Mouse (Mus musculus) lung, adult 2 months (tissue): ENCODE results near the gene Lat2. TPM values are rescaled to one million over a fixed set of nuclear protein-coding genes. Genes with fewer than 3 reads are reported as not detected.

ENCODE experiments used
- DNase-seq: peaks from one replicate; pipeline ENCODE4 v3.0.0; 2022
- H3K4me1 ChIP-seq: fragments of 200-500 bp; 2 replicates; pipeline ENCODE4 v1.6.1; 2011; ENCODE audit warnings: low read length; ENCODE audit not compliant: control insufficient read depth, insufficient read depth
- H3K4me3 ChIP-seq: fragments of 200-500 bp; replicated peaks from 2 replicates; pipeline ENCODE3; 2011; ENCODE audit warnings: low read depth, mild to moderate bottlenecking, control low read depth, low read length; ENCODE audit errors: extremely low read depth
- CTCF ChIP-seq: fragments of 200-500 bp; IDR thresholded peaks from 2 replicates; pipeline ENCODE4 v1.5.1; 2011; ENCODE audit warnings: mild to moderate bottlenecking, low read length, control low read depth; ENCODE audit not compliant: insufficient read depth
- POLR2A ChIP-seq: fragments of 200-500 bp; IDR thresholded peaks from 2 replicates; pipeline ENCODE4 v1.6.1; 2011; ENCODE audit warnings: low read depth, mild to moderate bottlenecking, control low read depth, low read length, borderline replicate concordance; ENCODE audit errors: extremely low read depth
- WGBS: fragments of 180-500 bp; shearing (Covaris S2); methylation state at CpG from one replicate; pipeline ENCODE4 v1.1.7; 2018; 5-methylcytosine and 5-hydroxymethylcytosine counted together
- polyA plus RNA-seq: library from polyadenylated mRNA; depleted of rRNA; stranded (reverse); fragments of >200 nt; gene quantifications from 2 replicates; pipeline ENCODE4 v1.2.3, GENCODE M21; 2012; rRNA removed

Gene Lat2
- polyA plus RNA-seq, 1 experiment = 8.4 TPM

DNA sequence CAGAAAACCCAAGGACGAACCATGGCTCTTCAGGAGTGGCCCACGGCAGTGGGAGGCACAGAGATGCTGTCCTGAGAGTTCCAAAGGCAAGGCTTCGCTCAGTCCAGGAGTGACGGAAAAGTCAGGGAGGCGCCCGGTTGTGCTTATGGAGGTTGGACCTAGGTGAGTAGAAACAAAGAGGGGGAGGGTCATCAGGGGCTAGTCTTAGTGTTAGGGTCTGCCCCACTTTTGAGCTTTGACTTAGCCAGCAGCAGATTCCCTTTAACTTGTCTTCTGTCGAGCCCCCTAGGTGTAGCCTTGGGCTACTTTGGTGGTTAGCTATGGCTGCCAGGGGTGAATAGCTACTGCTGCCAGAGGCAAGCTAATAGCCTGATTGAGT is 54.8 kb downstream of the Lat2 start, which contains the start of gene Syna:
TSS of gene Syna (minus strand) at position 101 of the 379 bp plus-strand sequence.
- TF ChIP-seq CTCF (no peak), POLR2A (no peak)
- 89% methylated on average over 7 of the region's 7 CpGs for WGBS
- no peak for DNase-seq
- H3K4me1 ChIP-seq = peaks cover 6% of the 10 kb centered on the region; the same call in 1 of the 2 replicates
- H3K4me3 ChIP-seq = no peak within 1 kb of the TSS

DNA sequence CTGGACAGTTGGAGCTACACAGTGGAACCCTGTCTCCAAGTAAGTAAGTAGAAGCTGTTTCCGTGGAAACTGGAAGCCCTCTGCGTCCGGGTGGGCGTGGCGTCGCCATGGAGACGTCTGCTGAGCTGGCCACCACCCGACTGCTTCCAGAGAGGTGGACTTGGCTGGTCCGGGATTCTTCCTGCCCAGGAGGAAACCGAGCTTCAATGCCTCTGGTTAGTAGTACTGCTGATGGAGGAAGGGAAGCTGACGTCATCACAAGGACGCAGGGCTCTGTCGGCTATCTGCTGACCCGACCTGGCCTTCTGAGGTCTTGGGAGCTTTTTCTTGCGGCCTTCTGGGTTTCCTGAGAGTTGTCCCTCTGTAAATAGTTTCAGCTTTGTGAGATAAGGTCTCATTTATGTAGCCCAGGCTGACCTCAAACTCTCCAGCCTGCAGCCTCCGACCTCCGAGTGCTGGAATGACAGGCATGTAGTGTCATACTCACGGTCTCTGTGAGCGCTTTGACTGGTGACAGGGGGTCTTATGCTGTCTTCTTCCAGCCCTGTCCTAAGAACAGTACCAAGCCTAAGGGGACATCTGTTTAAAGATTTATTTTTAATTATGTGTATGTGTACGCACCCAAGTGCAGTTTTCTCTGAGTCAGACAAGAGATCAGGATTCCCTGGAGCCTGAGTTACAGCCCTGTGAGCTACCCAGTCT is 59.2 kb downstream of the Lat2 start:
- WGBS = 9% methylated on average over 20 of the region's 20 CpGs
- peak; percentile 46 for DNase-seq
- no peak overlapping the region for H3K4me3 ChIP-seq
- peaks cover 15% of the 10 kb centered on the region for H3K4me1 ChIP-seq
- TF ChIP-seq POLR2A (no peak), CTCF (no peak)

DNA sequence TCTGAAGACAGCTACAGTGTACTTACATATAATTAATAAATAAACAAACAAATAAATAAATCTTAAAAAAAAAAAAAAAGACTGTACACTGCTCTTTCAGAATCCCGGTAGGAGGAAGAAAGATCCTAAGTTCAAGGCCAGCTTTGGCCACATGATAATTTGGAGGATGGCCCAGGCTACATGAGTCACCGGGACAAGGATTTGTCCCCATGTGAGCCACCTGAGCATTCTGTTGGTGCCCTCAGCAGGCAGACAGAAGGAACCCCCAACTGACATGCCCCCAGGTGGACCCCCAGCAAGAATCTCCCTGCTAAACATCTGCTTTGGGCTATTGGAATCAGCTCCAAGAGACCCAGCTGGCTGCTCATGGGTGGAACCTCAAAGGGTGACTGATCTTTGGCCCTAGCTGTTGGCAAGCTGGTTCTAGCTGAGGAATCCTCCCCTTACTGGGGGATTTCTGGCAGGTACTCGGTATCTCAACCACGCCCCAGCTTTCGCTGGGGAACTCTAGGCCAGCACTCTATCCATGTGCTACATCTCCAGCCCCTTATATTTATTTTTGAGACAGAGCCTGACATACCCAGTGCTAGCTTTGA is 60.8 kb downstream of the Lat2 start:
- Histone ChIP-seq H3K4me3 (no peak overlapping the region), H3K4me1 (peaks cover 16% of the 10 kb centered on the region)
- TF ChIP-seq POLR2A (no peak), CTCF (no peak)
- no peak for DNase-seq
- WGBS = 71% methylated on average over 5 of the region's 5 CpGs

DNA sequence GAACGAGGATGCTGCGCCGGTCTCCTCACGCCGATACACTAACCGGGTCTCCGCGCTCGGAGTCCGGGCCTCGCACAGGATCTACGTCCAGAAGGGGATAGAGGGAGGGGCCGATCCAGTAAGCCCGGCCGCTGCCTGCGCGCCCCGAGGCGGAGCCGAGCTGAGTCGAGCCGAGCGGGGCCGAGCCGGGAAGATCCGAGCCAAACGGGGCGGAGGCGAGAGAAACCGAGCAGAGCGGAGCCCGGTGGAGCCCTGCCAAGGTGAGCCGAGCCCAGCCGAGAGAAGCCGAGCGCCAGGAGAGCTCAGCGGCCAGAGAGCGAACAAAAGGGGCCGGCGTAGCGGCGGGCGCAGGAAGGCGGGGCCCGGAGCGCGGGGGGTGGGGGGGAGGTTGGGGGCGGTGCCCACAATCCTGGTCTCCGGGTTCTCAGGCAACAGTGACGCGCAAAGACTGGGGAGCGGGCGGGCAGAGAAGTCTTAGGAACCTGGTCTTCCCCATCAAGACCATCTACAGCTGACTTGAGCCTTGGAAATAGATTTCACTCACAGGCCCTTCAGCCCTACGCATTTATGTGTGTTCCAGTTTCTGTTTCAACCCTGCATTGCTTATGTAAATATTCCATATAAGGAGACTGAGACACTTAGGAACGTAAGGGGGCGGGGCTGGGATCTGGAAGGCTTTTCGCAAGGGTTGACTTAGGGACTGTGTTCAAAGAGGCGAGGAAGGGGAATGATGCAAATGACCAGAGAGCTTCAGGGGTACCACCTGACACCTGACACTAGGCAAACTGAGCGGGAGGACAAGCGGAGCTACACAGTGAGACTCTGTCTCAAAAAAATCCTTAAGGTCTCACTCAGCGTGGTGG is 62.5 kb downstream of the Lat2 start, which contains the start of gene Clip2:
TSS of gene Clip2 (minus strand) at position 325 of the 863 bp plus-strand sequence.
- peak; percentile 98 for DNase-seq
- no peak for TF ChIP-seq CTCF
- TF ChIP-seq POLR2A = peak; percentile 26; the same call in 1 of the 2 replicates
- 2% methylated on average over 60 of the region's 61 CpGs for WGBS
- Histone ChIP-seq H3K4me3 (peak within 1 kb of the TSS; percentile 98), H3K4me1 (peaks cover 16% of the 10 kb centered on the region)

DNA sequence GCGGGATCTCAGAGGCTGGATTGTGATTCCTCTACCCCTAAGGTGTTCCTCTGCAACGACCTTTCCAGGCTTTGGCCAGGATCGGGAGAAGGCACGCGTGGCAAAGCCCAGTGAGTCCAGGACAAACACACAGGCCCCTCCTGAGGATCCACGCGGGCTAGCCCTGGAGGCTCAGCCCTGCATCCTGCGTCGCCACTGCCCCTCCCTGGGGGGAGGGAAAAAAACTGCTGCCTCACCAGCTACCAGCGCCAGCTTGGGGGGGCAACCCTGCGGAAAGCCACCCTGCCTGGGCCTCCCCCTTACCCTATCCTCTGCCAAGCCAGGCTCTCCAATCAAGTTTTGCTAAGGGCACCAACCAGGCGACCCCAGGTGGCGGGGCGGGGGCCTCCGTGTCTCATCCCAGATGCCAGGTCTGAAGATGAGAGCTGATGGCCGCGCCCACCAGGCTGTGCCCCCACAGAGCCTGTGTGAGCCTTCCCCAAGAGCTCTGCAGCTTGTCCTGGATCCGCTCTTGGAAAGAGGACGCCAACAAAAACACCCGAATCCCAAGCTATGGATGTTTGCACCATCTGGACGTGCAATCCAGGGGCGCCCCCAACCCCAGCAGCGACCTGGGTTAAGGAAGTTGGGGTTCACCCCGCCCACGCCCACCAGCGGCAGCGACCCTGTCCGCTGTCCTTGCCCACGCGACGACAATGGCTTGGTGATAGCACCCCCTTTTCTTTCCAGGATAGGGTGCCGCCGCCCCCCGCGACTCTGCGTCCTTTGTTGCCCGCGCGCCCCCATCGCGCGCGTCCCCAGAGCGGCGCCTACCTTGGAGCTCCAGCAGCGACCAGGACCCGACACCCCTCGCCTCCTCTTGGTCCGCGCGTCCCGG is 63.4 kb downstream of the Lat2 start:
- 2% methylated on average over 51 of the region's 52 CpGs for WGBS
- DNase-seq = peak; percentile 37
- no peak for TF ChIP-seq CTCF
- TF ChIP-seq POLR2A = no peak
- Histone ChIP-seq H3K4me1 (peaks cover 16% of the 10 kb centered on the region), H3K4me3 (peak overlapping the region; percentile 98)

DNA sequence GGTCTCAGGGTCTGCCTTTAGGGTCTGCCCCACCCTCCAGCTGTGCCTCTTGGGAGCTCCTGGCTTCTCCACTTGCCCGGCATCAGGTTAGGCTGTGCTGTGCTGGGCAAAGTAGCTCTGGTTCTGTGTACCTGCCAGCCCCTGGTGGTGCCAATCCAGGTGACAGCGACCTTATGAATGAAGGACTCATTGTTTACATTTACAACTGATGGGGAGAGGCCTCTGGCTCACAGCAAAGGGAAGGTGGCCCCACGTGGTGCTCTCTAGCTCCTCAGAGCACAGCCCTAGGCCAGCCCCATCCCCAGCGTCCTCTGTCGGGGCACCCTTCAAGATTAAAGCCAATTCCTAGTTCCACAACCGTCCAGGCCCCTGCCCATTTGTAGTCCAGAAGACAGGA is 64.0 kb downstream of the Lat2 start:
- Histone ChIP-seq H3K4me3 (peak overlapping the region; percentile 98), H3K4me1 (peaks cover 16% of the 10 kb centered on the region)
- WGBS = 19% methylated on average over 6 of the region's 6 CpGs
- TF ChIP-seq POLR2A = no peak
- no peak for TF ChIP-seq CTCF
- DNase-seq = no peak

Other genes with a start within 250 kb of the Lat2 start
- gene Gtf2ird1, start 158.3 kb downstream of the Lat2 start, polyA plus RNA-seq = 16.8 and 23.4 TPM in 2 replicates
- gene Clip2, start 62.6 kb downstream of the Lat2 start, polyA plus RNA-seq = 21.9 and 23.0 TPM in 2 replicates
- gene Syna, start 54.9 kb downstream of the Lat2 start, polyA plus RNA-seq = 0.14 and 0.24 TPM in 2 replicates
- 40.8 and 58.3 TPM in 2 replicates for gene Rfc2, start 33.7 kb downstream of the Lat2 start, polyA plus RNA-seq
- gene Eif4h, start 24.5 kb upstream of the Lat2 start, polyA plus RNA-seq = 243 and 280 TPM in 2 replicates
- 29.6 and 31.1 TPM in 2 replicates for gene Limk1, start 73.6 kb upstream of the Lat2 start, polyA plus RNA-seq
- gene Eln, start 132.3 kb upstream of the Lat2 start, polyA plus RNA-seq = 311 and 510 TPM in 2 replicates